Mouse (Mus musculus) heart, embryonic 15.5 days (tissue): ENCODE results near the gene Zfp362. TPM values are rescaled to one million over a fixed set of nuclear protein-coding genes. Genes with fewer than 3 reads are reported as not detected.

Experiments
- ATAC-seq: fragments of 200-750 bp; cut with Nextera tagmentation; replicated peaks from 2 replicates; pipeline ENCODE4 v1.8.0; 2017; ENCODE audit warnings: low read depth, moderate TSS enrichment; ENCODE audit not compliant: insufficient number of reproducible peaks, insufficient read depth, low FRiP score
- H3K27ac ChIP-seq: fragments of 300-500 bp; sonication (generic); 2 replicates; pipeline ENCODE4 v1.5.1; 2015; ENCODE audit warnings: mild to moderate bottlenecking, inconsistent platforms
- H3K27me3 ChIP-seq: fragments of 300-500 bp; sonication (generic); 2 replicates; pipeline ENCODE4 v1.6.1; 2015; ENCODE audit warnings: inconsistent platforms
- H3K36me3 ChIP-seq: fragments of 300-500 bp; sonication (generic); 2 replicates; pipeline ENCODE4 v1.6.1; 2015; ENCODE audit warnings: mild to moderate bottlenecking, inconsistent platforms
- H3K4me1 ChIP-seq: fragments of 300-500 bp; sonication (generic); replicated peaks from 2 replicates; pipeline ENCODE4 v1.6.1; 2015; ENCODE audit warnings: inconsistent platforms
- H3K4me2 ChIP-seq: fragments of 300-500 bp; sonication (generic); 2 replicates; pipeline ENCODE4 v1.6.1; 2015; ENCODE audit warnings: inconsistent platforms, mild to moderate bottlenecking, moderate library complexity
- H3K4me3 ChIP-seq: fragments of 300-500 bp; sonication (generic); 2 replicates; pipeline ENCODE4 v1.5.1; 2015; ENCODE audit warnings: mild to moderate bottlenecking, inconsistent platforms
- H3K9ac ChIP-seq: fragments of 300-500 bp; sonication (generic); 2 replicates; pipeline ENCODE4 v1.6.1; 2015; ENCODE audit warnings: mild to moderate bottlenecking, inconsistent platforms
- H3K9me3 ChIP-seq: fragments of 300-500 bp; sonication (generic); replicated peaks from 2 replicates; pipeline ENCODE4 v1.6.1; 2016; ENCODE audit warnings: inconsistent platforms
- whole genome bisulfite sequencing: fragments of 180-500 bp; shearing (Covaris S2); methylation state at CpG from one replicate; pipeline ENCODE4 v1.1.7; 2015; ENCODE audit warnings: mixed read lengths; 5-methylcytosine and 5-hydroxymethylcytosine counted together
- polyA plus RNA-seq: library from polyadenylated mRNA; unstranded; fragments of >200 nt; fragmentation: Nextera tagmentation; extraction: Ambion mirVana; gene quantifications from 2 replicates; pipeline ENCODE4 v1.2.1, GENCODE M21; 2015

Gene Zfp362
- polyA plus RNA-seq, 1 experiment from 2014 or later = 14.2 TPM

GRCm38 (mm10) chr4:128838202-128838601 is 32.4 kb upstream of the Zfp362 start:
- H3K4me3 ChIP-seq = no peak overlapping the region
- H3K36me3 ChIP-seq = no peaks in the 10 kb centered on the region
- no peak for ATAC-seq
- no peaks in the 10 kb centered on the region for H3K27me3 ChIP-seq
- no peak overlapping the region for H3K4me2 ChIP-seq
- no peak overlapping the region for H3K9ac ChIP-seq
- H3K4me1 ChIP-seq = peaks cover 37% of the 10 kb centered on the region
- H3K9me3 ChIP-seq = no peaks in the 10 kb centered on the region
- H3K27ac ChIP-seq = peak overlapping the region; percentile 13; the same call in 1 of the 2 replicates
- 33% methylated on average over 5 of the region's 5 CpGs for whole genome bisulfite sequencing

DNA sequence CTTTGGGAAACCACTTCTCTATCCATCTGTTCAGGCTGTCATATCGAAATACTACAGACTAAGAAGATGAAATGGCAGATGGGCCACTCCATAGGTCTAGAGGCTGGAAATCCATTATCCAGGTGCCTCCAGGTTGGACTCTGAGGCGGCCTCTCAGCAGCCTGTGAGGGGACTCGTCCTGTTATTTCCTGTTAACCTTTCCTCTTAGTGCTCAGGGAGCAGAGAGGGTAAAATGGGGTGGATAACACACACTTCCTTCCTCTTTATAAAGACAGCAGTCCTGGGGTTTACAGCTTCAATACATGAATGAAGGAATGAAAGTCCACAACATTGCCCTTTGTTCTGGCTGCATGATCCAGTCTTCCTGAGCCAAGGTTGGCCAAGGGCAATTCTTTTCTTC is 18.3 kb upstream of the Zfp362 start:
- Histone ChIP-seq H3K4me3 (no peak overlapping the region), H3K27me3 (no peaks in the 10 kb centered on the region), H3K36me3 (no peaks in the 10 kb centered on the region), H3K27ac (no peak overlapping the region), H3K4me2 (no peak overlapping the region), H3K4me1 (no peaks in the 10 kb centered on the region), H3K9ac (no peak overlapping the region), H3K9me3 (no peaks in the 10 kb centered on the region)
- no peak for ATAC-seq
- WGBS = 56% methylated on average over 3 of the region's 3 CpGs

DNA sequence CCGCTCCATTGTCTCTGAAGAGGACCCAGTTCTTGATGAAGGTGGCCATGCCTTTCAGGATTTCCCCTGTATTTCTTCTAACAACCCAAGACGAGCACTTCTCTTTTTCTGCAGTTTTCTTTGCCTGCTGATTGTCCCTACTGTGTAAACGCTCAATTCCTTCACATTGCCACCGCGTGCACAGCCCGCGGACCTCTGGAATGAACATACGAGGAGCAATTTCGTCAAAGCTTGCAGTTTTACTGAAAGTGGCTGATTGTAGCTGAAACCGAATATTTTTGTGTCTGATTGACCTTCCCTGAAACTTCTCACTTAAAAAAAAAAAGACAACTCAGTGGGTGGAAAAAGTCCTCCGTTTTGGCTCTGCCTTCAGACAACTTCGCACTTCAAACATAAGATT is 14.7 kb upstream of the Zfp362 start:
- 54% methylated on average over 12 of the region's 12 CpGs for WGBS
- no peak for ATAC-seq
- H3K27ac ChIP-seq = no peak overlapping the region

GRCm38 (mm10) chr4:128817011-128817410 is 11.2 kb upstream of the Zfp362 start:
- 34% methylated on average over 7 of the region's 7 CpGs for WGBS
- Histone ChIP-seq H3K4me2 (no peak overlapping the region), H3K9me3 (no peaks in the 10 kb centered on the region), H3K4me1 (peaks cover 6% of the 10 kb centered on the region), H3K27me3 (no peaks in the 10 kb centered on the region), H3K27ac (no peak overlapping the region), H3K9ac (no peak overlapping the region), H3K36me3 (no peaks in the 10 kb centered on the region), H3K4me3 (no peak overlapping the region)
- ATAC-seq = no peak

More for the DNA sequence above, 14.7 kb upstream of the Zfp362 start:
- H3K36me3 ChIP-seq = no peaks in the 10 kb centered on the region
- no peak overlapping the region for H3K9ac ChIP-seq
- no peaks in the 10 kb centered on the region for H3K9me3 ChIP-seq
- no peaks in the 10 kb centered on the region for H3K4me1 ChIP-seq
- H3K27me3 ChIP-seq = no peaks in the 10 kb centered on the region
- H3K4me3 ChIP-seq = no peak overlapping the region
- H3K4me2 ChIP-seq = no peak overlapping the region

DNA sequence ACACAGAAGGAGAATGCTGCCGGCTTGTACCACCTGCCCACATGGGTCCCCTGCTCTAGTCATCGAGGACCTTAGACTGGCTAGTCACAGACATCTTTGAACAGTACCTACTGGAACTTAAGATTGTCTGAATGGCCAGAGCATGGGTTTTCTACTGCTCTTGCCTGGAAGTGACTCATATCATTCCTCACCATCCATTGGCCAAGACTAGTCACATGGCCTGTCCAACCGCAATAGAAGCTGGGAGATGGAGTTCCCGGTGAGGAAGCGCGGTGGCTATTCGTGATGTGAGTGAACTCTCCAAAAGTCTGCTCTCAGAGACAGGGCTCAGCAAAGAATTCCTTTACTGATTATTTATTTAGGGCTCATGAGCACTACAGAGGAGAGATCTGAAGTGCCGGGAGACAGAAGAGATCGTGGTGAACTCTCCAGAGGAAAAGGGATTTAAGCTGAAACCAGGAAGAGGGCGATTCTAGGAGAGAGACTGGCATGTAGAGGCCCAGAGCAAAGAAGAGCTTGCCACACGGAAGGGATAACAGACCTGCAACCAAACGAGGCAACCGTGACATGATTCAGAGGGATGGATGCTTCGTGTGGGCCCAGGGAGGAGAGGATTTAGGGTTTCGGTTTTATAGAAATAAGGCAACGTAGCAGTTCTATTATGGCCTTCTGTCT is 5.7 kb upstream of the Zfp362 start:
- Histone ChIP-seq H3K9ac (peak overlapping the region; percentile 43), H3K27me3 (no peaks in the 10 kb centered on the region), H3K4me3 (peak overlapping the region; percentile 52), H3K9me3 (no peaks in the 10 kb centered on the region), H3K27ac (peak overlapping the region; percentile 41), H3K36me3 (no peaks in the 10 kb centered on the region), H3K4me1 (peaks cover 19% of the 10 kb centered on the region), H3K4me2 (peak overlapping the region; percentile 68)
- WGBS = 11% methylated on average over 16 of the region's 16 CpGs
- ATAC-seq = peak; percentile 86

DNA sequence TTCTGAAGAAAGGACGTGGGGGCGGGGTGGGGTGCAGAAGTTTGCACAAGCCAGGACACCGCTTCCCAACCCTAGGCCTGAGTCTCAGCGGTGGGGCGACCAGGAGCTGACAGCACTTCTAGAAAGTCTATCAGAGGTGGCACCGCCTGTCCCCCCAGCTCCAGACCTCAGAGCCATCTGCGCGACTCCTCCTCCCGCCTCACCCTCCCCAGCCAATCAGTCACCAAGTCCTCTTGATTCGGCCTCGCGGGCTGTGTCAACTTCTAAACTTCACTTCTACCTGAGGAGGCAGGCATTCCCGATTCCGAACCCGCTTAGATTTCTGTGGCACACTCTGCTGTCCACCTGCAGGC is 958 bp upstream of the Zfp362 start:
- Histone ChIP-seq H3K9me3 (no peaks in the 10 kb centered on the region), H3K4me3 (peak overlapping the region; percentile 65), H3K27me3 (no peaks in the 10 kb centered on the region), H3K9ac (peak overlapping the region; percentile 98), H3K4me2 (peak overlapping the region; percentile 81), H3K4me1 (peaks cover 42% of the 10 kb centered on the region), H3K36me3 (no peaks in the 10 kb centered on the region), H3K27ac (peak overlapping the region; percentile 96)
- 3% methylated on average over 15 of the region's 15 CpGs for WGBS
- peak; percentile 45 for ATAC-seq

- Histone ChIP-seq H3K4me3 (peak overlapping the region; percentile 65), H3K4me2 (peak overlapping the region; percentile 81), H3K27me3 (no peaks in the 10 kb centered on the region), H3K4me1 (peaks cover 43% of the 10 kb centered on the region), H3K36me3 (no peaks in the 10 kb centered on the region), H3K9ac (peak overlapping the region; percentile 98), H3K27ac (peak overlapping the region; percentile 96), H3K9me3 (no peaks in the 10 kb centered on the region)
- ATAC-seq = peak; percentile 19
- WGBS = 1% methylated on average over 58 of the region's 74 CpGs
These were observed 449 bp downstream of the Zfp362 start for GRCm38 (mm10) chr4:128805150-128806042.

DNA sequence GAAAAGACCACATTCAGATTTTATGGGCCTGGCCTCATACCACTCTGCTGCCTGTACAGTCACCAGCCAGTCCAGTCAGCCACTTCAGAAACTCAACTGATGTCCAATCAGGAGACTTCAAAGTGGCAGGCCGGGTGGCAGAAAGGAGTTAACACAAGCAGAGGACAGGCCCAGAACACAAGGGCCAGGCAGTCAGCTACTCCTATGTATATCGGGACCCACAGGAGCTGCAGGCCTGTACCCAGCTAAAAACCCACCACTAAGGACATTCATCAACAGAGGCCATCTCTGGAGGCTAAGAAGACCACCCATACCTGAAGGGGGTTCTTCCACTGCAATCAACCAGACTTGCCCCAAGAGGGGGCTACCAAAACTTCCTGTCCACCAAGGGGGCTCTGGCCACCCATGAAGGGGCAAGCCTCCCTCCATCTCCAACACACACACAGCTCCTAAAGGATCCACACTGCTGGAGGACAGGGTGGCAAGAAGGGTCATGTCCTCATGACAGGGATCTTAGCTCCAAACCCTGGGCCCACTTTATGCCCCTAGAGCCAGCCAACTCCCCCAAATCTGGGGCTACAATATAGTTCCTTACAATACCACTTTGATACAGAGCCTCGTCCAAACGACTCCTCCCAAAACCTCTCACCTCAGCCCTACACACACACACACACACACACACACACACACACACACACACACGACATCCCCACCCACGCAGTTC is 1.3 kb downstream of the Zfp362 start:
- 4% methylated on average over 6 of the region's 6 CpGs for WGBS
- H3K9me3 ChIP-seq = no peaks in the 10 kb centered on the region
- 0 out of 2 replicates have a peak, but pooled peaks have one; percentile 0 for ATAC-seq
- H3K4me1 ChIP-seq = peaks cover 43% of the 10 kb centered on the region
- H3K4me2 ChIP-seq = peak overlapping the region; percentile 81
- no peaks in the 10 kb centered on the region for H3K27me3 ChIP-seq
- H3K27ac ChIP-seq = peak overlapping the region; percentile 96
- peak overlapping the region; percentile 98 for H3K9ac ChIP-seq
- no peaks in the 10 kb centered on the region for H3K36me3 ChIP-seq
- H3K4me3 ChIP-seq = peak overlapping the region; percentile 65

- no peaks in the 10 kb centered on the region for H3K36me3 ChIP-seq
- H3K9me3 ChIP-seq = no peaks in the 10 kb centered on the region
- peak overlapping the region; percentile 65; the same call in 1 of the 2 replicates for H3K4me3 ChIP-seq
- H3K27ac ChIP-seq = peak overlapping the region; percentile 96
- H3K4me2 ChIP-seq = peak overlapping the region; percentile 81
- H3K9ac ChIP-seq = peak overlapping the region; percentile 18; the same call in 1 of the 2 replicates
- peaks cover 44% of the 10 kb centered on the region for H3K4me1 ChIP-seq
- WGBS = 49% methylated on average over 5 of the region's 5 CpGs
- ATAC-seq = no peak
- no peaks in the 10 kb centered on the region for H3K27me3 ChIP-seq
These were observed 2.3 kb downstream of the Zfp362 start for GRCm38 (mm10) chr4:128803569-128803968.

DNA sequence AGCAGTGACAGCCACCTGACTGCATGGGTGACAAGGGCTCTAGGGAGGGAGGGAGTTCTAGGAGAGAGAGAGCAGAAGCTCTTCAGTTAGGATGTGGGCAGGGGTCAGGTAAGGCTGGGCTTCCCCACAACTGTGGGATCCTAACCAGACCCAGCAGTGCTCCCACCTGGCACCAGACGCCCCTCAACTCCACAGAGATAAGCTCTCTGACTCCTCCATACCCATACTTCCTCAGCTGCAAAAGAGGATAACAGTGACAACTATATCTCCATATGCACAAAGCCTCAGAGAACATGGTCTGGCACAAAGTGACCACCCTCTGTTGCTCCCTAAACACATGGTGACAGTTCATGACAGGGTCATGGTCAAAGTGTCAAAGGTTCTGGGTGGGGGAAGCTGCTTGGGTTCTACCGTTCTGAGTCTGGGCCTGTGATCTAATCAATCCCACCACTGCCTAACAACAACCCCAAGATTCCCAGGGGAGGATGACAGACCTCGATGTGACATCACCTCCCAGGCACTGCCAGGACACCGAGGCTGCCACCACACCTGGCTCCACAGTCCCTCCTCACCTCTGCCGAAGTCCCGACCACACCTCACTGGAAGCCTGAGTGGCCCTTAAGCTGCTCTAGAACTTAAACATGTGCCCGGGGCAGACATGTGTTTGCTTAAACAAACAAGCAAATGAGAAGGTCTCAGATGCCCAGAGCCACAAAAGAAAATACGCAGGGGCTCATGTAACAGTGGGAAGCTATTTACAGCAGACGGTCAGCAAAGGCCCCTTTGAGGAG is 4.0 kb downstream of the Zfp362 start:
- 41% methylated on average over 9 of the region's 9 CpGs for WGBS
- Histone ChIP-seq H3K9me3 (no peaks in the 10 kb centered on the region), H3K27ac (no peak overlapping the region), H3K4me1 (peaks cover 53% of the 10 kb centered on the region), H3K36me3 (no peaks in the 10 kb centered on the region), H3K27me3 (no peaks in the 10 kb centered on the region), H3K4me3 (no peak overlapping the region), H3K4me2 (no peak overlapping the region), H3K9ac (0 out of 2 replicates have a peak overlapping the region, but pooled peaks have one; percentile 23)
- ATAC-seq = no peak
